Mouse (Mus musculus): ENCODE results near the gene Glod4.

DNA sequence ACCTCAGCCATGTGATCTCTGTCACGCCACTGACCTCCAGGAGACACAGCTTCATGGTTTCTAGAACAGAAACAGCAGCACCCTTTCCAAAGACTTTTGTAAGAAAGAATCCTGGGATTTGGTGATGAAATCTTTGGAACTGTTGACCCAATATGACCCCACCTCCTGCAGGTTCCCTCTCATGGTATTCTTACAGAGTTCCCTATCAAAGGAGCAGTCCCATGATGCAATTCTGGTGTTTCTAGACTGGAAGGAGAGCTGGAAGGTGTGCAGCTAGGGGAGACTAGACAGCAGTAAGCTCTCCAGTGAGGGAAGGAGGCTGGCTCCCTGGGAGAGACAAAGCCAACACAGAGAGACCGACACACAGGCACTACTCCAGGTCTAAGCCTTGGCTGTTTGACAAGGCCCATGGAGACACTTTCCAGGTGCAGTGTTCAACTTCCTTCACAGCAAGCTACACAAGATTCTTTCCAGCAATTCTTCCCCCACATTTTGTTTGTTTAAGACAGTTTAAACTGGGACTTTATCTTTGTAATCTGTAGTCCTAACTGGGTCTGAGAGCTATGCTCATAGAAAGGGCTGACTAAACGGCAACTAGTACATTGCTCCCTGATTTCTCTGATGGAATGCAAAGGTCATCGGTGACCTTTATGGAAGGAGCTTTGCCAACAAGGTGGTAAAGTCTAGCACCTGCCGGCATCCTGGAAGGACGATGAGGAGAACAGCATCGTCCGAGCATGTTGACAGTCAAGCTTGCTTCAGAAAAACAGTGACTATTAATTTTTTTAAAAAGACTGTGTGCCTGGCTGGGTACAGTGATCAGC, 97.1 kb downstream of the Glod4 start:
- TF ChIP-seq CTCF (IDR thresholded peaks at IDR 0.05; ENCODE audit: insufficient read depth, low read length) (no peak), POLR2A (IDR thresholded peaks at IDR 0.05; ENCODE audit: borderline replicate concordance, extremely low read depth, low read depth, low read length) (no peak)

Measured in lung, adult 2 months (tissue).